Mouse (Mus musculus) C2C12 (cell line): ENCODE measurements around the gene Pgghg.
"Not testable (repeated sequence)": the region's sequence is repeated elsewhere in the genome, so short reads cannot be mapped to it uniquely, and the experiment has no call there.

Experiments used
- CEBPB ChIP-seq: IDR thresholded peaks from one replicate; pipeline ENCODE4 v1.6.1; 2011; ENCODE audit warnings: low read depth, mild to moderate bottlenecking, control low read depth, moderate library complexity
- CTCF ChIP-seq: IDR thresholded peaks from one replicate; pipeline ENCODE4 v1.5.1; 2011; ENCODE audit not compliant: control insufficient read depth, insufficient read depth, insufficient read length
- MAX ChIP-seq: IDR thresholded peaks from one replicate; pipeline ENCODE4 v1.6.1; 2011; ENCODE audit warnings: mild to moderate bottlenecking, control low read depth

DNA sequence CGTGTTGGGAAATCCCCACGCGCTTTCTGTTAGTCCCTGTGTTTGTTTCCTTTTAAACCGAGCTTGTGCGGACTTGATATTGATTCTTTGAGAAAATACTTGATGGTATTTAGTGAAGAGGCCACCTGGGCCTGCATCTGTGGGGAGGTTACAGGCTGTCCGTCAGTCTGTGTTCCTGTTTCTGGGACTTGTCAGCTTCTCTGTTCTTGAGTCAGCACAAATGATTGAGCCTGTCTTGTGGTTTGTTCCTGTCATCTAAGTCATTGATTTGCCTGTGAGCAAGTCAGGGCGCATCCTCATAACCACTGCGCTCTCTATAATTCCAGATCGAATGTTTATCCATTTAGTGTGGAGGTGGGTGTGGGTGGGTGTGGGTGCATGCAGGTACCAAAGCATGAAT, 35.5 kb downstream of the Pgghg start:
- TF ChIP-seq CTCF, CEBPB, MAX: not testable (repeated sequence)
